Mouse (Mus musculus) lung, postnatal 0 days (tissue): ENCODE data around the gene Gm10840.

ENCODE experiments used
- CTCF ChIP-seq: IDR thresholded peaks from 2 replicates; pipeline ENCODE4 v1.5.1; 2016; ENCODE audit warnings: antibody characterized with exemption, mild to moderate bottlenecking
- EP300 ChIP-seq: IDR thresholded peaks from 2 replicates; pipeline ENCODE4 v1.6.1; 2016; ENCODE audit warnings: antibody characterized with exemption, mild to moderate bottlenecking, control low read depth

GRCm38 (mm10) chr11:106156257-106156656 lies 4.4 kb upstream of the Gm10840 start:
- TF ChIP-seq CTCF (no peak), EP300 (no peak)
